Comparison of ENCODE assay signal across 26 mouse cellular contexts in the genomic region with DNA sequence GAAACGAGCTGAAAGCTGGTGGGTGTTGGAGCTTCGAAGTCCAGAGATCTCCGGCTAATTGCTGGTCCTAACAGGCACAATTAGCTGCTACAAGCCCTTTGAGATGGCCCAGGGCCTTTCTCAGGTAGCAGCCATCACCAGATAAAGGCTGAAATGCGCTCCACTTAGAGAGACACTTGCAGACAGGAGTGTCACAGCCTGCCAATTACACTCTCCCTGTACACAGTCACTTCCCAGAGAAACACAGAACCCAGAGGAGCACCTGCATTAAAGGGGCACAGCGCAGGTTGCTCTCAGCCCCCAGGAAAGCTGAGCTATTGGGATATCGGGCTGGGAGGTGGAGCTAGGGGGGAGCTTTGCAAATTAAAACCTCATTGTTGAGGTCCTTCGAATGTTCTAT.
DNase-seq lines count a peak whose midpoint lies in the region; ATAC-seq lines count a peak whose summit lies in the region.
"Had no signal": no experiment of that assay in that cellular context is flagged by ENCODE, and none has a peak within 500 bp of the region (broad histone marks: within the 10 kb centered on the region; RNA-seq: fewer than 3 reads in every experiment).

No protein-coding gene starts in this region.

- H3K9me3 ChIP-seq in forebrain, embryonic 14.5 days (replicated peaks; ENCODE audit: control insufficient read depth, low read length), result no peaks in the 10 kb centered on the region
- H3K9me3 ChIP-seq in forebrain, embryonic 11.5 days (ENCODE audit: control insufficient read depth, low read length), result no peaks in the 10 kb centered on the region
- no peaks in the 10 kb centered on the region for H3K9me3 ChIP-seq in hindbrain, embryonic 13.5 days
- H3K9me3 ChIP-seq in hindbrain, embryonic 12.5 days (replicated peaks), result no peaks in the 10 kb centered on the region
- no peaks in the 10 kb centered on the region for H3K9me3 ChIP-seq in midbrain, embryonic 15.5 days
- no peaks in the 10 kb centered on the region for H3K9me3 ChIP-seq in midbrain, embryonic 11.5 days (ENCODE audit: control insufficient read depth, low read length)
- H3K9me3 ChIP-seq in midbrain, embryonic 16.5 days (replicated peaks; ENCODE audit: control insufficient read depth, low read length, poor library complexity, severe bottlenecking), result no peaks in the 10 kb centered on the region
- H3K9me3 ChIP-seq: embryonic facial prominence, embryonic 12.5 days; embryonic facial prominence, embryonic 15.5 days; heart, embryonic 10.5 days; heart, embryonic 13.5 days had no signal

- H3K36me3 ChIP-seq in forebrain, embryonic 14.5 days (ENCODE audit: control insufficient read depth, insufficient read depth, low read length), result no peaks in the 10 kb centered on the region
- H3K36me3 ChIP-seq in forebrain, embryonic 11.5 days (ENCODE audit: control insufficient read depth, insufficient read depth, low read length), result no peaks in the 10 kb centered on the region
- no peaks in the 10 kb centered on the region for H3K36me3 ChIP-seq in hindbrain, embryonic 13.5 days
- H3K36me3 ChIP-seq in hindbrain, embryonic 12.5 days, result no peaks in the 10 kb centered on the region
- H3K36me3 ChIP-seq in midbrain, embryonic 15.5 days (replicated peaks), result no peaks in the 10 kb centered on the region
- H3K36me3 ChIP-seq in midbrain, embryonic 11.5 days (ENCODE audit: control insufficient read depth, insufficient read depth, low read length), result no peaks in the 10 kb centered on the region
- H3K36me3 ChIP-seq in midbrain, embryonic 16.5 days (ENCODE audit: control insufficient read depth, insufficient read depth, low read length), result no peaks in the 10 kb centered on the region
- H3K36me3 ChIP-seq: embryonic facial prominence, embryonic 12.5 days; embryonic facial prominence, embryonic 15.5 days; heart, embryonic 10.5 days; heart, embryonic 13.5 days had no signal

- no peak overlapping the region for H3K9ac ChIP-seq in forebrain, embryonic 14.5 days (ENCODE audit: low read length)
- H3K9ac ChIP-seq in forebrain, embryonic 11.5 days (ENCODE audit: low read length), result no peak overlapping the region
- no peak overlapping the region for H3K9ac ChIP-seq in hindbrain, embryonic 13.5 days
- H3K9ac ChIP-seq in hindbrain, embryonic 12.5 days, result no peak overlapping the region
- no peak overlapping the region for H3K9ac ChIP-seq in midbrain, embryonic 15.5 days
- no peak overlapping the region for H3K9ac ChIP-seq in midbrain, embryonic 11.5 days (ENCODE audit: low read length)
- 0 out of 2 replicates have a peak overlapping the region, but pooled peaks have one; percentile 10 for H3K9ac ChIP-seq in midbrain, embryonic 16.5 days (ENCODE audit: low read depth, low read length)
- H3K9ac ChIP-seq: embryonic facial prominence, embryonic 12.5 days; embryonic facial prominence, embryonic 15.5 days; forebrain, postnatal 0 days; heart, embryonic 13.5 days; hindbrain, embryonic 14.5 days had no signal

- H3K4me1 ChIP-seq in forebrain, embryonic 14.5 days (ENCODE audit: control insufficient read depth, insufficient read depth, low read length), result no peaks in the 10 kb centered on the region
- H3K4me1 ChIP-seq in forebrain, embryonic 11.5 days (replicated peaks; ENCODE audit: control insufficient read depth, insufficient read depth, low read length), result no peaks in the 10 kb centered on the region; the same call in 1 of the 2 replicates
- peaks cover 14% of the 10 kb centered on the region for H3K4me1 ChIP-seq in hindbrain, embryonic 13.5 days (replicated peaks)
- peaks cover 6% of the 10 kb centered on the region for H3K4me1 ChIP-seq in hindbrain, embryonic 12.5 days
- H3K4me1 ChIP-seq in midbrain, embryonic 15.5 days, result 0 out of 2 replicates have a peak, but pooled peaks cover 5% of the 10 kb centered on the region
- H3K4me1 ChIP-seq in midbrain, embryonic 11.5 days (ENCODE audit: control insufficient read depth, insufficient read depth, low read length), result no peaks in the 10 kb centered on the region
- peaks cover 5% of the 10 kb centered on the region; the same call in 1 of the 2 replicates for H3K4me1 ChIP-seq in midbrain, embryonic 16.5 days (ENCODE audit: control insufficient read depth, insufficient read depth, low read length)
- H3K4me1 ChIP-seq: embryonic facial prominence, embryonic 12.5 days; embryonic facial prominence, embryonic 15.5 days; heart, embryonic 13.5 days had no signal

- 37% methylated on average over 7 of the region's 7 CpGs for WGBS in forebrain, embryonic 14.5 days
- 63% methylated on average over 7 of the region's 7 CpGs for WGBS in forebrain, embryonic 11.5 days
- WGBS in hindbrain, embryonic 13.5 days, result 76% methylated on average over 7 of the region's 7 CpGs
- 69% methylated on average over 7 of the region's 7 CpGs for WGBS in hindbrain, embryonic 12.5 days
- 55% methylated on average over 7 of the region's 7 CpGs for WGBS in midbrain, embryonic 15.5 days
- 77% methylated on average over 7 of the region's 7 CpGs for WGBS in midbrain, embryonic 11.5 days
- 71% methylated on average over 7 of the region's 7 CpGs for WGBS in midbrain, embryonic 16.5 days

- H3K4me2 ChIP-seq in forebrain, embryonic 14.5 days (ENCODE audit: low read length), result no peak overlapping the region
- H3K4me2 ChIP-seq in forebrain, embryonic 11.5 days (ENCODE audit: low read depth, low read length, severe bottlenecking), result no peak overlapping the region
- H3K4me2 ChIP-seq in hindbrain, embryonic 13.5 days, result no peak overlapping the region
- H3K4me2 ChIP-seq in hindbrain, embryonic 12.5 days (replicated peaks), result no peak overlapping the region
- no peak overlapping the region for H3K4me2 ChIP-seq in midbrain, embryonic 15.5 days
- H3K4me2 ChIP-seq in midbrain, embryonic 11.5 days, result no peak overlapping the region
- no peak overlapping the region for H3K4me2 ChIP-seq in midbrain, embryonic 16.5 days (ENCODE audit: low read length)
- H3K4me2 ChIP-seq: embryonic facial prominence, embryonic 12.5 days; embryonic facial prominence, embryonic 15.5 days; heart, embryonic 13.5 days; hindbrain, embryonic 14.5 days had no signal

- no peak for ATAC-seq in forebrain, embryonic 14.5 days
- ATAC-seq in forebrain, embryonic 11.5 days (replicated peaks; ENCODE audit: low FRiP score), result no peak
- no peak for ATAC-seq in hindbrain, embryonic 13.5 days (ENCODE audit: low FRiP score)
- ATAC-seq in hindbrain, embryonic 12.5 days (ENCODE audit: low FRiP score), result no peak
- peak; percentile 39; the same call in 1 of the 2 replicates for ATAC-seq in midbrain, embryonic 15.5 days (replicated peaks)
- no peak for ATAC-seq in midbrain, embryonic 11.5 days (ENCODE audit: low FRiP score)
- 0 out of 2 replicates have a peak, but pooled peaks have one; percentile 54 for ATAC-seq in midbrain, embryonic 16.5 days
- ATAC-seq: CD4-positive, CD25-positive, alpha-beta regulatory T cell, adult 4 months; forebrain, postnatal 0 days had no signal

- DNase-seq in forebrain, embryonic 14.5 days (ENCODE audit: low spot score), result peak; percentile 4
- no peak for DNase-seq in forebrain, embryonic 11.5 days (ENCODE audit: low spot score)
- DNase-seq in midbrain, embryonic 11.5 days (ENCODE audit: low spot score, missing footprints), result no peak
- no peak for DNase-seq in retina, embryonic 14.5 days (ENCODE audit: low spot score)
- DNase-seq: adrenal gland, adult 2 months; adrenal gland, postnatal 14 days; cerebellum, adult 11 months; cerebellum, adult 2 months; cerebellum, adult 9-11 months; cerebellum, postnatal 25 days; forebrain, postnatal 0 days; gastrocnemius, adult 2 months; gastrocnemius, postnatal 14 days; heart, adult 2 months; heart, postnatal 14 days; heart, postnatal 4 days had no signal

- H3K27ac ChIP-seq in forebrain, embryonic 14.5 days (ENCODE audit: low read depth, low read length), result no peak overlapping the region
- no peak overlapping the region for H3K27ac ChIP-seq in forebrain, embryonic 11.5 days (ENCODE audit: low read depth, low read length)
- 0 out of 2 replicates have a peak overlapping the region, but pooled peaks have one; percentile 30 for H3K27ac ChIP-seq in hindbrain, embryonic 13.5 days
- no peak overlapping the region for H3K27ac ChIP-seq in hindbrain, embryonic 12.5 days
- no peak overlapping the region for H3K27ac ChIP-seq in midbrain, embryonic 15.5 days
- no peak overlapping the region for H3K27ac ChIP-seq in midbrain, embryonic 11.5 days (ENCODE audit: low read depth, low read length)
- H3K27ac ChIP-seq in midbrain, embryonic 16.5 days (ENCODE audit: low read length), result no peak overlapping the region
- H3K27ac ChIP-seq: embryonic facial prominence, embryonic 12.5 days; embryonic facial prominence, embryonic 15.5 days; gastrocnemius, adult 2 months; heart, adult 2 months; heart, embryonic 10.5 days; heart, embryonic 13.5 days; hindbrain, embryonic 14.5 days had no signal

- H3K27me3 ChIP-seq in forebrain, embryonic 14.5 days (replicated peaks; ENCODE audit: control insufficient read depth, insufficient read depth, low read length), result no peaks in the 10 kb centered on the region
- H3K27me3 ChIP-seq in forebrain, embryonic 11.5 days (ENCODE audit: control insufficient read depth, insufficient read depth, low read length), result no peaks in the 10 kb centered on the region
- no peaks in the 10 kb centered on the region for H3K27me3 ChIP-seq in hindbrain, embryonic 13.5 days
- no peaks in the 10 kb centered on the region for H3K27me3 ChIP-seq in hindbrain, embryonic 12.5 days
- no peaks in the 10 kb centered on the region for H3K27me3 ChIP-seq in midbrain, embryonic 15.5 days (replicated peaks)
- no peaks in the 10 kb centered on the region for H3K27me3 ChIP-seq in midbrain, embryonic 11.5 days (ENCODE audit: control insufficient read depth, insufficient read depth, low read length)
- no peaks in the 10 kb centered on the region for H3K27me3 ChIP-seq in midbrain, embryonic 16.5 days (ENCODE audit: control insufficient read depth, insufficient read depth, low read depth, low read length)
- H3K27me3 ChIP-seq: embryonic facial prominence, embryonic 12.5 days; embryonic facial prominence, embryonic 15.5 days; heart, embryonic 13.5 days had no signal

- no peak overlapping the region for H3K4me3 ChIP-seq in forebrain, embryonic 14.5 days (ENCODE audit: low read depth, low read length)
- H3K4me3 ChIP-seq in forebrain, embryonic 11.5 days (ENCODE audit: low read depth, low read length), result no peak overlapping the region
- H3K4me3 ChIP-seq in hindbrain, embryonic 13.5 days, result no peak overlapping the region
- no peak overlapping the region for H3K4me3 ChIP-seq in hindbrain, embryonic 12.5 days
- no peak overlapping the region for H3K4me3 ChIP-seq in midbrain, embryonic 15.5 days
- no peak overlapping the region for H3K4me3 ChIP-seq in midbrain, embryonic 11.5 days (ENCODE audit: low read depth, low read length)
- H3K4me3 ChIP-seq in midbrain, embryonic 16.5 days (ENCODE audit: low read depth, low read length), result no peak overlapping the region
- H3K4me3 ChIP-seq: embryonic facial prominence, embryonic 12.5 days; embryonic facial prominence, embryonic 15.5 days; gastrocnemius, adult 2 months; heart, adult 2 months; heart, embryonic 10.5 days; heart, embryonic 13.5 days had no signal

Comparison
In these comparisons a context has a peak if more than half of its experiments do, and no peak if none do; other contexts are left out.
1. ATAC-seq: peak in midbrain, embryonic 15.5 days (single experiment) and midbrain, embryonic 16.5 days (single experiment); none in forebrain, embryonic 14.5 days (single experiment), forebrain, embryonic 11.5 days (single experiment), hindbrain, embryonic 13.5 days (single experiment), hindbrain, embryonic 12.5 days (single experiment) and midbrain, embryonic 11.5 days (single experiment).